Mouse (Mus musculus) layer of hippocampus, postnatal 25 days (tissue): ENCODE data around the gene Pah. TPM values are rescaled to one million over a fixed set of nuclear protein-coding genes. Genes with fewer than 3 reads are reported as not detected.
A peak's percentile ranks its signal among the peaks of the same experiment; 100 is the strongest.

ENCODE experiments used
- DNase-seq, 2 experiments: peaks; one replicate each; pipeline ENCODE4 v3.0.0; 2022; ENCODE audit warnings: mixed read lengths in 2 of 2, low spot score in 1 of 2; ENCODE audit errors: extremely low spot score in 1 of 2
- total RNA-seq, 2 experiments: library from RNA; stranded (reverse); gene quantifications; 2 replicates each; pipeline ENCODE4 v1.2.3; 2021

Pah gene
- total RNA-seq, 2 experiments from 2014 or later: not detected

- DNase-seq: no peak
Measured at GRCm38 (mm10) chr10:87502283-87502682, 19.3 kb upstream of the Pah start.

- DNase-seq: peak; percentile 54 to 79
Measured at GRCm38 (mm10) chr10:87503946-87504345, 17.6 kb upstream of the Pah start.

- no peak for DNase-seq
Measured at GRCm38 (mm10) chr10:87508581-87508980, 13.0 kb upstream of the Pah start.

- DNase-seq: no peak
Measured at GRCm38 (mm10) chr10:87513052-87513451, 8.5 kb upstream of the Pah start.

- DNase-seq: no peak
Measured at GRCm38 (mm10) chr10:87518585-87518984, 3.0 kb upstream of the Pah start.

- no peak for DNase-seq
Measured at GRCm38 (mm10) chr10:87520401-87521116, 1.0 kb upstream of the Pah start.

GRCm38 (mm10) chr10:87534172-87534571, 12.6 kb downstream of the Pah start:
- DNase-seq: no peak

- DNase-seq: no peak
Measured at GRCm38 (mm10) chr10:87545759-87546158, 24.2 kb downstream of the Pah start.

GRCm38 (mm10) chr10:87546299-87547234, 25.0 kb downstream of the Pah start:
- no peak for DNase-seq

- DNase-seq: peak; percentile 20 to 21
Measured at GRCm38 (mm10) chr10:87552726-87553125, 31.1 kb downstream of the Pah start.

- DNase-seq: no peak
Measured at GRCm38 (mm10) chr10:87556441-87556840, 34.8 kb downstream of the Pah start.

GRCm38 (mm10) chr10:87563818-87564217, 42.2 kb downstream of the Pah start:
- DNase-seq: no peak

- DNase-seq: no peak
Measured at GRCm38 (mm10) chr10:87565712-87566111, 44.1 kb downstream of the Pah start.

- no peak for DNase-seq
Measured at GRCm38 (mm10) chr10:87572500-87572899, 50.9 kb downstream of the Pah start.

- no peak for DNase-seq
Measured at GRCm38 (mm10) chr10:87586696-87587095, 65.1 kb downstream of the Pah start.

- no peak for DNase-seq
Measured at GRCm38 (mm10) chr10:87593916-87594315, 72.3 kb downstream of the Pah start.

- DNase-seq: peak; percentile 8 to 46
Measured at GRCm38 (mm10) chr10:87596361-87597074, 74.9 kb downstream of the Pah start.

- peak in 1 of 2 experiments; percentile 11 for DNase-seq
Measured at GRCm38 (mm10) chr10:87597075-87597677, 75.6 kb downstream of the Pah start.

- DNase-seq: no peak
Measured at GRCm38 (mm10) chr10:87602151-87602550, 80.6 kb downstream of the Pah start.

- DNase-seq: no peak
Measured at GRCm38 (mm10) chr10:87625196-87625595, 103.6 kb downstream of the Pah start.
